Mouse (Mus musculus): Measurements from ENCODE around the gene Chtf18. TPM values are rescaled to one million over a fixed set of nuclear protein-coding genes. Genes with fewer than 3 reads are reported as not detected.

The Chtf18 gene
- total RNA-seq, 2 experiments from 2014 or later = 1.3 to 1.4 TPM

DNA sequence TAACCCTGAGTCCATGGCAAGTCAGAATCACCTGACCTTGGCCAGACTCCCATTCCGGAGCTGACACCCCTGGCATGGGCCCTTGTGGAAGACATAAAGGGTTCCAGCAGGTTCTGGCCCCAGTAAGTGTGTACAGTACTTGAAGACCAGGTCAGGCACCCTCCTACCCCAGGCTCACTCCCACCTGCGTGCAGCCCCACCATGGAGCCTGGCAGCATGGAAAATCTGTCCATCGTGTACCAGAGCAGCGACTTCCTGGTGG, 721 bp upstream of the Chtf18 start:
- intact Hi-C loops (cut with DNase I) = no loop called here
- TF ChIP-seq CTCF (IDR thresholded peaks at IDR 0.05) = no peak
- peak in 1 of 2 experiments; percentile 33 for DNase-seq (ENCODE audit: extremely low spot score in 1 of 2, low spot score in 2 of 2)
- Histone ChIP-seq H3K4me3 (peak overlapping the region; percentile 50), H3K27ac (peak overlapping the region; percentile 83)

DNA sequence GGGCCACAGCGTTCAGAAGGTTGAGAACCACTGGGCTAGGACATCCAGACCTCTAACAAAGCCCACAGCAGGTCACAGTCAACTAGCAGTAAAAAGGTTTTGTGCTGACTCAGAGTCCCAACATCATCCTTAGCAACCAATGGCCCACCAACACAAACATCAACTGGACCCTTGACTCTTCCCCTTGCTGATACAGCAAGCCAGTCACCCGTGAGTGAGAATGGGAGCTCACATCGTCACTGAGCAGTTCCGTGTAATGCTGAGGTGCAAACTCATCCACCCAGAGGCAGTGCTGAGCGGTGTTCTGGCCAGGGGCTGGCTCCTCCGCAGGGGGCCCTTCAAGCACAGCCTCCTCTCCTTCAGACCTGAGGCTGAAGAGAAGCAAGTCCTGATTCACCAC, 2.0 kb downstream of the Chtf18 start:
- no peak for DNase-seq (ENCODE audit: extremely low spot score in 1 of 2, low spot score in 2 of 2)
- no peak overlapping the region for H3K4me3 ChIP-seq
- TF ChIP-seq CTCF (IDR thresholded peaks at IDR 0.05) = no peak
- H3K27ac ChIP-seq = no peak overlapping the region
- intact Hi-C loops (cut with DNase I) = no loop called here

DNA sequence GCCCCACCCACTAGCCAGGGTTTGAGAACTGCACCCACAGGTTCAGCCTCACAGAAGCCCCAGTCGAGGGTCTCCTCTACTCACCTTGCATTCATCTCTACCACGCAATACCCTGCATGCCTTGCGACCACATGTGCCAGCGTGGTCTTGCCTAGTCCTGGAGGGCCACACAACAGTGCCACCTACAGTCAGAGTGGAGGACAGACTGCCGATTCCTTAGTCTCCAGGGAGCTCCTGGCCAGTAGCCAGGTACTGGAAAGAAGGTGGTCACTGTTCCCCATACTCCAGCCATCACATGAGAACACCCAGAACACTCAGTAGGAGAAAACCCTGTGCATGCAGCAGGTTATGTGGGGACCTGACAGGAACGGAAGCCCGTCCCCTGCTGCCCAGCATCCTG, 3.3 kb downstream of the Chtf18 start:
- no peak overlapping the region for H3K4me3 ChIP-seq
- H3K27ac ChIP-seq = no peak overlapping the region
- intact Hi-C loops (cut with DNase I) = no loop called here
- TF ChIP-seq CTCF (IDR thresholded peaks at IDR 0.05) = peak; percentile 48
- no peak for DNase-seq (ENCODE audit: extremely low spot score in 1 of 2, low spot score in 2 of 2)

DNA sequence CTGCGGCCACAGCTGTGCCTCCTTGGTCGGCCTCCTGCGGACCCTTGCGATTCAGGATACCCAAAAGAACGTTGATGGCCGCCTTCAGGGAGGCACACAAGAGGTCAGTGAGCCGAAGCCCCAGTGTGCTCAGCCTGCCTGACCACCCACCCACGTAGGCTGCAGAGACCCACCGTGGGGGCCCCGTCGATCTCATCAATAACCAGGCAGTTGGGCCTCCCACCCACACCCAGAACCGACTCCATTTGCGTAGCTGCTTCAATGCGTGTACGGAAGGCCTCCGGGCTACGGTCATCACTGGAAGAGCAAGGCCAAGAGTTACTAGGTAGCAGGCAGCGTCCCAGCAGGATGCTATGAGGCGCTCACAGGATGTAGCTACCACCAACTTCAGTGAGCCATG, 3.7 kb downstream of the Chtf18 start:
- intact Hi-C loops (cut with DNase I) = no loop called here
- no peak for DNase-seq (ENCODE audit: extremely low spot score in 1 of 2, low spot score in 2 of 2)
- H3K27ac ChIP-seq = no peak overlapping the region
- TF ChIP-seq CTCF (IDR thresholded peaks at IDR 0.05) = no peak
- H3K4me3 ChIP-seq = no peak overlapping the region

DNA sequence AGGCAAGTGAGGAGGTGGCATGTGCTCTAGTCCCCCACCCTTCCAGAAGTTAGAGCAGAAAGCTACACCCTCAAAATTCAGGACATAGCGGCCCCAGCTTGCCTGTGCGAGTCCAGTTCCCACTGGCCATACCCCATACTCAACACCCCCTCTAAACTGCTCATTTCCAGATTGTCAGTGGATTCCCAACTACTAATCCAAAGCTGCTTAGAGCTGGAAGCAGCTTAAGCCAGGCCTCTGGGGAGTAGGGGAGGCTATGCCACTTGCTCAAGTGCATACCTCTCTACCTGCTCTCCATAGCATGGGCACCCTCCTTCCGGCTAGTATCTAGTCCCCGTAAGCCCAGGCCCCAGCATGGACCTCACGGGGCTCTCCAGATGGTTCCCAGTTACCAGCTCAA, 5.7 kb downstream of the Chtf18 start:
- no peak for TF ChIP-seq CTCF (IDR thresholded peaks at IDR 0.05)
- no peak for DNase-seq (ENCODE audit: extremely low spot score in 1 of 2, low spot score in 2 of 2)
- intact Hi-C loops (cut with DNase I) = no loop called here
- Histone ChIP-seq H3K27ac (no peak overlapping the region), H3K4me3 (no peak overlapping the region)

DNA sequence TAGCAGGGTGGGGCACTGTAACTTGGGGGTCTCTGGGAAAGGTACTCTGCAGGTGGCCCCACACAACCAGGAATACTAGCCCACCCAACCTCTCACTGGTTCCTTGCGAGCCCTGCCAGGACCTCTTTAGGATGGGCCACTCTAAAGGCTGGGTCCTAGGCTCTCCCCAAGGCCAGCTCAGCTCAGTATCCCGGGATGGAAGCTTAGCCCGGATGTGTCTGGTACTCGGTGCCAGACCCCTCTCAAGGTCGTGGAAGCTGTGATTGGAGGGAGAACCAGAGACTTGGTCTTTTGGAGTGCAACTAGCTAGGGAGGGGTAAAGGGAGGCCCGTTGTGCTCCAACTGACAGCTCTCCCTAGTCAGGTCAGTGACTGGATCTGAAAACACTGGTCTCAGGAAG, 9.5 kb downstream of the Chtf18 start:
- peak overlapping the region; percentile 70 for H3K4me3 ChIP-seq

DNA sequence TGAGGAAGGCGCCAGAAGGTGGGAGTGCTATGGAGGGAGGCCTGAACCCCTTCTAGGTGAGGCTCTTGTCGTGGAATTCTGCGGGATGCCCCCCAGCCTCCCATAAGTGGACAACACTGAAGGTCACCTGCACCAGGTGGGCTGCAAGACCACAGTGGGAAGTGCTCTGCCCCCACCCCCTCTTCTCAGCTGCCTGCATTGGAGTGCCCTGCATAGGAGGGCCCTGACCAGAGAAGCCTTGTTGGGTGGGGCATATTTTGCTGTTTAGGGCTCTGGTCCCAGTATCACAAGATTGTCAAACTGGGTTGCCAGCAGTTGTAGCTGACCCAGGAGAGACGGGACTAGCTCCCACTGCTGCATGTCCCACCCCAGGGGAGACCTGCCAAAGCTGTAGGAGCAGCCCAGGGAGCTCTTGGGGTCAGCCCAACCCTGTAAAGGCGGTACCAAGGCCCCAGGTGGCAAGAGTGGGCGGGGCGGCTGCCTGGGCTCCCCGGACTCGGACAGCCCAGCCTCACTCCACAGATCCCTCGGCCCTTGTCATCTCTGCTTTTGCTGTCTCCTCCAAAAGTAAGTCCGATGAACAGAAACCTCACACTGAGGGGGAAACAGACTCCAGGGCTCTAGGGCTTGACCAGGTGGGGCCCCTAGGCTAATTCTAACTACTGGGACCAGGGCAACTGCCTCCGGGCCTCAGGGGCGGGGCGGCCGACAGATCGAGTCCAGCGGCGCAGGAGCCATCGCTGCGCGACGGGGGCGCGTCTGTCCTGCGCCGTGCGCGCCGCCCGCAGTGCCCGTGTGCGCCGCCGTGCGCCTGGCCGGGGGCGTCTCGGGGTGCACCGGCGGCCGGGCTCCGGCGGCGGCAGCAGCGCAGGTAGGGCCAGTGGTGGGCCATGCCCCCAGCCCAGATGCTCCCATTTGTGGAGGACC, 10.2 kb downstream of the Chtf18 start, which contains the start of gene Gng13:
Gene Gng13 (plus strand): TSS at position 461 of the 927 bp plus-strand sequence.
- intact Hi-C loops (cut with DNase I) = no loop called here
- peak in 1 of 2 experiments; percentile 61 for DNase-seq (ENCODE audit: extremely low spot score in 1 of 2, low spot score in 2 of 2)
- peak within 1 kb of the TSS; percentile 70 for H3K4me3 ChIP-seq
- H3K27ac ChIP-seq = peak within 1 kb of the TSS; percentile 89
- no peak for TF ChIP-seq CTCF (IDR thresholded peaks at IDR 0.05)

More for the DNA sequence above, 9.5 kb downstream of the Chtf18 start:
- no peak for DNase-seq (ENCODE audit: extremely low spot score in 1 of 2, low spot score in 2 of 2)
- peak overlapping the region; percentile 89 for H3K27ac ChIP-seq
- intact Hi-C loops (cut with DNase I) = no loop called here
- TF ChIP-seq CTCF (IDR thresholded peaks at IDR 0.05) = no peak

DNA sequence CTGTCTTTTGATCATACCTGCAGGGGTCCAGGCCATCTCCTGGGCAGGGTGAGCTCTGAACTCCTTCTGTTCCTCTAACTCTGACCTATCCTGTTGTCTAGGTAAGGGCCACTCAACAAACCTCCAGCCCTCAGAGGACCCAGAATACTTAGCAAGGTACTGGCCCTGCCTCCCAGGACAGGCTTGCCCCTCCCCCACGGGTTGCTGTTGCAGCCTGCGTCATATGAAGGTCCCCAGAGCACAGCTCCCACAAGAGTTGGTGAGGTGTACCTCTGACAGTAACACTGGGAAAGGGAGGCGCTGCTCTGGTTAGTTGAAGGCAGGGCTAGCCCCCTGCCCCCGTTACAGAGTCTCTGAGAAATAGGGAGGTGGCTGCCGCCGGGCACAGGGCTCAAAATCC, 11.1 kb downstream of the Chtf18 start:
- DNase-seq (ENCODE audit: extremely low spot score in 1 of 2, low spot score in 2 of 2) = no peak
- Histone ChIP-seq H3K4me3 (no peak overlapping the region), H3K27ac (no peak overlapping the region)
- TF ChIP-seq CTCF (IDR thresholded peaks at IDR 0.05) = no peak
- intact Hi-C loops (cut with DNase I) = no loop called here

DNA sequence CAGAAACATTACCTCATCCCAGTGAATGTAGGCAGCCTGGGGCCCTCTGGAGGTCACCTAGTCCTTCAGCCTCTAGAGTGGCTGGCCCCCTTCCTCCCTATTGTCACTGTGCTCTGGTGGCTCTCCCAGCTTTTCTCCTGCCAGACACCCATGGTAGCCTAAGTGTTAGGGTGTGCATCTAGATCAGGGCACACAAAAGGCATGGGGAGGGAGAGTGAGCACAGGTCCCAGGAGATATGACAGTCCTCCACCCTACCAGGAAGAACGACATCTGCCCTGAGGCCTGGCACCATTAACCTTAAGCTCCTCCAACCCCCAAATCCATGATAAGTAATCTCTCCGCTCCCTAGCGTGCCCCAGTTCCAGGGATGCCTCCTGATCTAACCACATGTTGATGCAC, 11.6 kb downstream of the Chtf18 start:
- no peak for TF ChIP-seq CTCF (IDR thresholded peaks at IDR 0.05)
- intact Hi-C loops (cut with DNase I) = no loop called here
- no peak for DNase-seq (ENCODE audit: extremely low spot score in 1 of 2, low spot score in 2 of 2)
- H3K27ac ChIP-seq = no peak overlapping the region
- no peak overlapping the region for H3K4me3 ChIP-seq

DNA sequence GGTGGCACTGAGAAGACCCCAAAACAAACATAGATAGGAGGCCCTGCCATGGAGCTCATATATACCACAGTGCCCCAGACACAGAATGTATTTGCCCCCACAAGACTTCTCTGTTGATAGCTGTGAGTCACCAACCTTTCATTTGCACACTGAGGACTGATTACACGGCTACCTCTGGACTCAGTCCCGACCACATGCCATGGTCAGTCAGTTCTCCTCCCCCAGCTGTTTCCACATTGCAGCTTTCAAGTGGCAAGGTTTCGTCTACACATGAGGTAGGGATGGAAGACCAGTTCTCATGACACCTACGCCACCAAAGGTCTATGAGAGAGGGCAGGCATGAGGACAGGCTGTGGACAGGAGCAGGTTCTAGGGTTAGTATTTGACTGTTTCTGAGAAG, 16.1 kb downstream of the Chtf18 start:
- Histone ChIP-seq H3K4me3 (no peak overlapping the region), H3K27ac (no peak overlapping the region)
- intact Hi-C loops (cut with DNase I) = no loop called here
- TF ChIP-seq CTCF (IDR thresholded peaks at IDR 0.05) = no peak
- no peak for DNase-seq (ENCODE audit: extremely low spot score in 1 of 2, low spot score in 2 of 2)

DNA sequence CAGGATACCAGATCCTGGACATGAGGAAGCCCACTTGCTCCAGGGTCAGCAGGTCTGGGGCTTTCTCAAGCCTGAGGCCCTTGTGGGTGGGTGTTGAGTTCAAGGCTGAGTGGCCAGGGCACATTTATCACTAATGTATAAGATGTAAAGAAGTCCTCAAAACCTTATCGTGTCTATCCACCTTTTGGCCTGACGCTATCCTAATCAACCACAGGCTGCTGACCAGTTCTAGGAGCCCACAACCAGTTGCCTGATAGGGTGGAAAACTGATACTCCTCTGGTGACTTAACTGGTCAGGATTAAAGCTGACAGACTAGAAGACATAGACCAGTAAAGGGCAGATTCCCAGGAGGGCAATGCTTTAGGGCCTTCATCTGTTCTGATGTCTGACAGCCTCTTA, 17.2 kb downstream of the Chtf18 start:
- intact Hi-C loops (cut with DNase I) = no loop called here
- DNase-seq (ENCODE audit: extremely low spot score in 1 of 2, low spot score in 2 of 2) = no peak
- no peak overlapping the region for H3K4me3 ChIP-seq
- TF ChIP-seq CTCF (IDR thresholded peaks at IDR 0.05) = no peak
- H3K27ac ChIP-seq = no peak overlapping the region

DNA sequence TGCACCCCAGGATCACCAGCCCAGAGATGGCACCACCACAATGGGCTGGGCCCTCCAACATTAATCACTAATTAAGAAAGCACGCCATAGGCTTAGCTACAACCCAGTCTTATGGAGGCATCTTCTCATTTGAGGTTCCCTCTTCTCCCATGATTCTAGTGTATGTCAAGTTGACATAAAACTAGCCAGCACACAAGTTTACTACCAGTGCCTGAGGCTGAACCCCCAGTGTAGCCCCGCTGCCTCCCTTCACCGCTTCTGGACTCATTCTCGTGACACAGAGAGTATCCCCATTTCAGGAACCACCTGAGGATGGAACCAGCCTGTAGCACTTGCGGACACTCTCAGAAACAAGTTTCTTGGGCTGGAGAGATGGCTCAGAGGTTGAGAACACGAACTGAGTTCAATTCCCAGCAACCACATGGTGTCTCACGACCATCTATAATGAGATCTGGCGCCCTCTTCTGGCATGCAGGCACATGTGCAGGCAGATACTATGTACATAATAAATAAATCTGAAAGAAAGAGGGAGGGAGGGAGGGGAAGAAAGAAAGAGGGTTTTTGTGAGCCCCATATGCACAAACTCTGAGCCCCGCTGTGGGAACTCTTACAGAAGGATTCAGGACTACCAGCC, 26.2 kb downstream of the Chtf18 start:
- intact Hi-C loops (cut with DNase I) = loop anchor here (5.0 kb wide), 1 partner anchor 304 kb away; no protein-coding TSS in a partner anchor
- DNase-seq (ENCODE audit: extremely low spot score in 1 of 2, low spot score in 2 of 2) = no peak
- no peak overlapping the region for H3K4me3 ChIP-seq
- H3K27ac ChIP-seq = no peak overlapping the region
- TF ChIP-seq CTCF (IDR thresholded peaks at IDR 0.05) = peak; percentile 26

Data from left cerebral cortex, adult 2 months (tissue).